In the genomic region with DNA sequence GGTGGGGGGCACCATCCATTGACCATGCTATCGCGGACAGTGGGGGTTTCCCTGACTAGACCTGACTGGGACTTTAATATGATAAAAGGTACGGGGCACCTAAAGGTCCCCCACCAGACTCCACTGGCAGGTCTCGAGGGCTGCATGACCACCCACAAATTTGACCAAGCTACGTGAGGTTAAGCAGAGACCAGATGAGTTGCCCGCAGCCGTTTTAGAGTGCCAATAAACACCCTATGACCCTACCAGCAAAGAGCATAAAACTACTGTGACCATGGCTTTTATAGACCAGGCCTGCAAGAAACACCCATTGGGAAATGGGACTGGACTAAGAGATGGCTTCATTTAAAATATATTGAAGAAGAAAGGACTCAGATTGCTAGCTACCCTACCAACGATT, we compare ENCODE assay signal across 25 mouse cellular contexts.
"Had no signal": no experiment of that assay in that cellular context is flagged by ENCODE, and none has a peak within 500 bp of the region (broad histone marks: within the 10 kb centered on the region; RNA-seq: fewer than 3 reads in every experiment).

No protein-coding gene starts in this region.

- H3K27me3 ChIP-seq: hindbrain, embryonic 12.5 days; intestine, embryonic 15.5 days; limb, embryonic 13.5 days; limb, embryonic 15.5 days had no signal

- H3K9me3 ChIP-seq: heart, embryonic 10.5 days; hindbrain, embryonic 10.5 days; hindbrain, embryonic 12.5 days; intestine, embryonic 15.5 days; limb, embryonic 15.5 days; liver, embryonic 12.5 days had no signal

- H3K4me1 ChIP-seq: intestine, embryonic 15.5 days; liver, embryonic 12.5 days had no signal

- DNase-seq: gastrocnemius, adult 2 months; gastrocnemius, postnatal 10 days; gastrocnemius, postnatal 25 days; heart, adult 18-20 months; heart, postnatal 10 days; heart, postnatal 4 days; kidney, adult 18-20 months; kidney, adult 8-10 months; kidney, postnatal 10 days; kidney, postnatal 4 days; layer of hippocampus, postnatal 36 days; left cerebral cortex, postnatal 4 days had no signal

- H3K36me3 ChIP-seq: heart, embryonic 10.5 days; heart, embryonic 12.5 days; hindbrain, embryonic 10.5 days; hindbrain, embryonic 12.5 days; intestine, embryonic 15.5 days; limb, embryonic 13.5 days; limb, embryonic 15.5 days; liver, embryonic 12.5 days had no signal

- H3K4me2 ChIP-seq: heart, embryonic 12.5 days; hindbrain, embryonic 12.5 days; intestine, embryonic 15.5 days; limb, embryonic 13.5 days; limb, embryonic 15.5 days; liver, embryonic 12.5 days had no signal

- H3K27ac ChIP-seq: gastrocnemius, adult 2 months; heart, embryonic 10.5 days; hindbrain, embryonic 10.5 days; hindbrain, embryonic 12.5 days; intestine, embryonic 15.5 days; layer of hippocampus, adult 2 months; limb, embryonic 13.5 days; limb, embryonic 15.5 days; liver, embryonic 12.5 days; liver, embryonic 14.5 days had no signal

- ATAC-seq: hindbrain, embryonic 16.5 days; inflammation-experienced regulatory T-cells, adult 6 months; intestine, embryonic 15.5 days; intestine, postnatal 0 days; liver, embryonic 12.5 days had no signal

- H3K4me3 ChIP-seq: gastrocnemius, adult 2 months; heart, embryonic 10.5 days; heart, embryonic 12.5 days; hindbrain, embryonic 10.5 days; hindbrain, embryonic 12.5 days; intestine, embryonic 15.5 days; layer of hippocampus, adult 2 months; limb, embryonic 13.5 days; limb, embryonic 15.5 days; liver, embryonic 12.5 days had no signal

- H3K9ac ChIP-seq: heart, embryonic 12.5 days; hindbrain, embryonic 12.5 days; intestine, embryonic 15.5 days; limb, embryonic 13.5 days; limb, embryonic 15.5 days; liver, embryonic 12.5 days; liver, embryonic 14.5 days had no signal
